Mouse (Mus musculus) thymus, adult 2 months (tissue): ENCODE measurements at regions not wholly inside any gene's neighbourhood (a gene's known extent, or its start where the extent isn't known, plus 50 kb on each side); places are given as distances from the start of the nearest gene placed in this dataset.

Experiments
- CTCF ChIP-seq: fragments of 200-500 bp; IDR thresholded peaks from 2 replicates; pipeline ENCODE4 v1.5.1; 2012; ENCODE audit warnings: mild to moderate bottlenecking, control low read depth, low read length, moderate library complexity, borderline replicate concordance; ENCODE audit not compliant: control insufficient read depth, poor library complexity, insufficient read depth; ENCODE audit errors: extremely low read depth
- POLR2A ChIP-seq: fragments of 200-500 bp; IDR thresholded peaks from 2 replicates; pipeline ENCODE4 v1.6.1; 2012; ENCODE audit warnings: mild to moderate bottlenecking, low read length, control low read depth, moderate library complexity; ENCODE audit not compliant: control insufficient read depth, poor library complexity, insufficient read depth; ENCODE audit errors: extremely low read depth

DNA sequence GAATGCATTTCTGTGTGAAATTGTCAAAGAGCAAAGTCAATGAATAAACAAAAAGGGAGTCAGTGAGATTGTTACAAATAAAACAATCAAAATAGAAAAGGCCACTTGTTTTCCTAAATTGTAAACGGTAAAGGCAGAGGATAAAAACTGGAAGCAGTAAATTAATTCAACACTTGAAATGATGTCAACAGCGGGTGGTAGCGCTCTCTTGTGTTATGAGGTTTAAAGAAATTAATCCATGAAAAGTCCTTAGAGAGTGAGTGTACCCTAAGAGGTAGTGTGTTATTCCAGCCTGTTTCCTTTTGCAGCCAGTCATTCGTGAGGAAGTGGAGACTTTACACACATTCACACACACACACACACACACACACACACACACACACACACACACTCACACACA is 73.2 kb upstream of the Zc3h12c start:
- TF ChIP-seq POLR2A: no peak
- TF ChIP-seq CTCF: no peak
